Mouse (Mus musculus) heart, embryonic 12.5 days (tissue): ENCODE data around the gene Far1. TPM values are rescaled to one million over a fixed set of nuclear protein-coding genes. Genes with fewer than 3 reads are reported as not detected.

Experiments used
- ATAC-seq: fragments of 200-750 bp; cut with Nextera tagmentation; 2 replicates; pipeline ENCODE4 v1.8.0; 2017; ENCODE audit warnings: moderate TSS enrichment, moderate library complexity; ENCODE audit not compliant: insufficient number of reproducible peaks, low FRiP score
- H3K27ac ChIP-seq: fragments of 300-500 bp; sonication (generic); 2 replicates; pipeline ENCODE4 v1.5.1; 2016; ENCODE audit warnings: mild to moderate bottlenecking, moderate library complexity; ENCODE audit not compliant: poor library complexity, severe bottlenecking
- H3K27me3 ChIP-seq: fragments of 300-500 bp; sonication (generic); replicated peaks from 2 replicates; pipeline ENCODE4 v1.6.1; 2016; ENCODE audit warnings: mild to moderate bottlenecking, moderate library complexity
- H3K36me3 ChIP-seq: fragments of 300-500 bp; sonication (generic); 2 replicates; pipeline ENCODE4 v1.6.1; 2016; ENCODE audit warnings: mild to moderate bottlenecking, moderate library complexity
- H3K4me1 ChIP-seq: fragments of 300-500 bp; sonication (generic); replicated peaks from 2 replicates; pipeline ENCODE4 v1.6.1; 2016; ENCODE audit warnings: mild to moderate bottlenecking
- H3K4me2 ChIP-seq: fragments of 300-500 bp; sonication (generic); 2 replicates; pipeline ENCODE4 v1.6.1; 2016; ENCODE audit warnings: mild to moderate bottlenecking, moderate library complexity
- H3K4me3 ChIP-seq: fragments of 300-500 bp; sonication (generic); 2 replicates; pipeline ENCODE4 v1.5.1; 2016; ENCODE audit warnings: mild to moderate bottlenecking
- H3K9ac ChIP-seq: fragments of 300-500 bp; sonication (generic); 2 replicates; pipeline ENCODE4 v1.6.1; 2016; ENCODE audit warnings: mild to moderate bottlenecking, moderate library complexity
- H3K9me3 ChIP-seq: fragments of 300-500 bp; sonication (generic); replicated peaks from 2 replicates; pipeline ENCODE4 v1.6.1; 2016; ENCODE audit warnings: mild to moderate bottlenecking, moderate library complexity
- WGBS: fragments of 180-500 bp; shearing (Covaris S2); methylation state at CpG from one replicate; pipeline ENCODE4 v1.1.7; 2016; 5-methylcytosine and 5-hydroxymethylcytosine counted together
- polyA plus RNA-seq: library from polyadenylated mRNA; unstranded; fragments of >200 nt; fragmentation: Nextera tagmentation; extraction: Ambion mirVana; gene quantifications from 2 replicates; pipeline ENCODE4 v1.2.1, GENCODE M21; 2016

The Far1 gene
- polyA plus RNA-seq, result 71.7 TPM in 2 replicates

GRCm38 (mm10) chr7:113513286-113513962 is at the start of gene Far1:
Far1 (plus strand) TSS chr7:113513834.
- peak within 1 kb of the TSS; percentile 79 for H3K4me3 ChIP-seq
- H3K27ac ChIP-seq, result peak within 1 kb of the TSS; percentile 92
- H3K36me3 ChIP-seq, result no peaks in the 10 kb centered on the region
- peak; percentile 99 for ATAC-seq
- H3K4me2 ChIP-seq, result peak within 1 kb of the TSS; percentile 88
- H3K9ac ChIP-seq, result peak within 1 kb of the TSS; percentile 83
- H3K9me3 ChIP-seq, result no peaks in the 10 kb centered on the region
- peaks cover 5% of the 10 kb centered on the region; the same call in 1 of the 2 replicates for H3K4me1 ChIP-seq
- WGBS, result under 1% methylated on average over 70 of the region's 71 CpGs
- no peaks in the 10 kb centered on the region for H3K27me3 ChIP-seq

- no peak overlapping the region for H3K4me3 ChIP-seq
- no peak overlapping the region for H3K9ac ChIP-seq
- no peak overlapping the region for H3K4me2 ChIP-seq
- H3K4me1 ChIP-seq, result no peaks in the 10 kb centered on the region
- H3K9me3 ChIP-seq, result no peaks in the 10 kb centered on the region
- WGBS, result 81% methylated on average over 3 of the region's 3 CpGs
- no peak overlapping the region for H3K27ac ChIP-seq
- no peaks in the 10 kb centered on the region for H3K27me3 ChIP-seq
- no peak for ATAC-seq
- no peaks in the 10 kb centered on the region for H3K36me3 ChIP-seq
Observed at GRCm38 (mm10) chr7:113468345-113468744, 45.3 kb upstream of the Far1 start.

- no peaks in the 10 kb centered on the region for H3K9me3 ChIP-seq
- no peaks in the 10 kb centered on the region for H3K27me3 ChIP-seq
- WGBS, result 70% methylated on average over 2 of the region's 2 CpGs
- no peak overlapping the region for H3K9ac ChIP-seq
- no peak for ATAC-seq
- no peak overlapping the region for H3K4me2 ChIP-seq
- H3K4me3 ChIP-seq, result no peak overlapping the region
- H3K27ac ChIP-seq, result no peak overlapping the region
- H3K36me3 ChIP-seq, result no peaks in the 10 kb centered on the region
- H3K4me1 ChIP-seq, result no peaks in the 10 kb centered on the region
Observed at GRCm38 (mm10) chr7:113470671-113471070, 43.0 kb upstream of the Far1 start.

GRCm38 (mm10) chr7:113471653-113472052 is 42.0 kb upstream of the Far1 start:
- Histone ChIP-seq H3K27me3 (no peaks in the 10 kb centered on the region), H3K9ac (no peak overlapping the region)
- WGBS, result 57% methylated on average over 1 of the region's 1 CpGs

GRCm38 (mm10) chr7:113495792-113496191 is 17.8 kb upstream of the Far1 start:
- no peak for ATAC-seq
- no peaks in the 10 kb centered on the region for H3K36me3 ChIP-seq
- H3K4me3 ChIP-seq, result no peak overlapping the region
- no peaks in the 10 kb centered on the region for H3K9me3 ChIP-seq
- H3K27me3 ChIP-seq, result no peaks in the 10 kb centered on the region
- no peak overlapping the region for H3K27ac ChIP-seq
- no peak overlapping the region for H3K4me2 ChIP-seq
- WGBS, result 68% methylated on average over 2 of the region's 2 CpGs
- H3K4me1 ChIP-seq, result no peaks in the 10 kb centered on the region
- no peak overlapping the region for H3K9ac ChIP-seq

More at GRCm38 (mm10) chr7:113471653-113472052, 42.0 kb upstream of the Far1 start:
- Histone ChIP-seq H3K4me1 (no peaks in the 10 kb centered on the region), H3K4me3 (no peak overlapping the region), H3K27ac (no peak overlapping the region), H3K4me2 (no peak overlapping the region), H3K9me3 (no peaks in the 10 kb centered on the region), H3K36me3 (no peaks in the 10 kb centered on the region)
- ATAC-seq, result no peak

- H3K4me2 ChIP-seq, result no peak overlapping the region
- H3K4me1 ChIP-seq, result no peaks in the 10 kb centered on the region
- H3K9me3 ChIP-seq, result no peaks in the 10 kb centered on the region
- no peaks in the 10 kb centered on the region for H3K27me3 ChIP-seq
- no peak for ATAC-seq
- WGBS, result 81% methylated on average over 3 of the region's 3 CpGs
- H3K4me3 ChIP-seq, result no peak overlapping the region
- no peaks in the 10 kb centered on the region for H3K36me3 ChIP-seq
- H3K9ac ChIP-seq, result no peak overlapping the region
- H3K27ac ChIP-seq, result no peak overlapping the region
Observed at GRCm38 (mm10) chr7:113498413-113498812, 15.2 kb upstream of the Far1 start.

GRCm38 (mm10) chr7:113499821-113500220 is 13.8 kb upstream of the Far1 start:
- Histone ChIP-seq H3K4me1 (no peaks in the 10 kb centered on the region), H3K9ac (no peak overlapping the region), H3K9me3 (no peaks in the 10 kb centered on the region), H3K36me3 (no peaks in the 10 kb centered on the region), H3K4me3 (no peak overlapping the region), H3K27me3 (no peaks in the 10 kb centered on the region), H3K27ac (no peak overlapping the region), H3K4me2 (no peak overlapping the region)
- no peak for ATAC-seq
- WGBS, result 81% methylated on average over 6 of the region's 6 CpGs

GRCm38 (mm10) chr7:113502453-113502852 is 11.2 kb upstream of the Far1 start:
- Histone ChIP-seq H3K9me3 (no peaks in the 10 kb centered on the region), H3K4me3 (no peak overlapping the region), H3K27ac (no peak overlapping the region), H3K9ac (no peak overlapping the region), H3K36me3 (no peaks in the 10 kb centered on the region), H3K4me2 (no peak overlapping the region), H3K4me1 (no peaks in the 10 kb centered on the region), H3K27me3 (no peaks in the 10 kb centered on the region)
- no peak for ATAC-seq
- WGBS, result 65% methylated on average over 3 of the region's 3 CpGs

GRCm38 (mm10) chr7:113505047-113505446 is 8.6 kb upstream of the Far1 start:
- no peak for ATAC-seq
- Histone ChIP-seq H3K9ac (no peak overlapping the region), H3K4me1 (no peaks in the 10 kb centered on the region), H3K27me3 (no peaks in the 10 kb centered on the region), H3K4me2 (no peak overlapping the region), H3K27ac (no peak overlapping the region), H3K4me3 (no peak overlapping the region), H3K36me3 (no peaks in the 10 kb centered on the region), H3K9me3 (no peaks in the 10 kb centered on the region)
- WGBS, result 57% methylated on average over 5 of the region's 5 CpGs

GRCm38 (mm10) chr7:113505516-113506045 is 8.1 kb upstream of the Far1 start:
- Histone ChIP-seq H3K27ac (no peak overlapping the region), H3K4me1 (no peaks in the 10 kb centered on the region), H3K27me3 (no peaks in the 10 kb centered on the region), H3K9me3 (no peaks in the 10 kb centered on the region), H3K4me2 (no peak overlapping the region), H3K36me3 (no peaks in the 10 kb centered on the region), H3K4me3 (no peak overlapping the region), H3K9ac (no peak overlapping the region)
- no peak for ATAC-seq
- 85% methylated on average over 4 of the region's 4 CpGs for WGBS

GRCm38 (mm10) chr7:113507846-113508245 is 5.8 kb upstream of the Far1 start:
- Histone ChIP-seq H3K36me3 (no peaks in the 10 kb centered on the region), H3K27ac (no peak overlapping the region), H3K4me1 (peaks cover 3% of the 10 kb centered on the region; the same call in 1 of the 2 replicates), H3K27me3 (no peaks in the 10 kb centered on the region), H3K4me2 (no peak overlapping the region), H3K9ac (no peak overlapping the region), H3K9me3 (no peaks in the 10 kb centered on the region), H3K4me3 (no peak overlapping the region)
- WGBS, result 60% methylated on average over 3 of the region's 3 CpGs
- no peak for ATAC-seq

- no peak overlapping the region for H3K4me3 ChIP-seq
- H3K9ac ChIP-seq, result no peak overlapping the region
- no peaks in the 10 kb centered on the region for H3K36me3 ChIP-seq
- H3K27ac ChIP-seq, result no peak overlapping the region
- no peak overlapping the region for H3K4me2 ChIP-seq
- H3K4me1 ChIP-seq, result peaks cover 5% of the 10 kb centered on the region; the same call in 1 of the 2 replicates
- ATAC-seq, result no peak
- 72% methylated on average over 3 of the region's 3 CpGs for whole genome bisulfite sequencing
- no peaks in the 10 kb centered on the region for H3K9me3 ChIP-seq
- H3K27me3 ChIP-seq, result no peaks in the 10 kb centered on the region
Observed at GRCm38 (mm10) chr7:113511396-113511795, 2.2 kb upstream of the Far1 start.
